Mouse (Mus musculus): ENCODE measurements at regions not wholly inside any gene's neighbourhood (a gene's known extent, or its start where the extent isn't known, plus 50 kb on each side); places are given as distances from the start of the nearest gene placed in this dataset.

DNA sequence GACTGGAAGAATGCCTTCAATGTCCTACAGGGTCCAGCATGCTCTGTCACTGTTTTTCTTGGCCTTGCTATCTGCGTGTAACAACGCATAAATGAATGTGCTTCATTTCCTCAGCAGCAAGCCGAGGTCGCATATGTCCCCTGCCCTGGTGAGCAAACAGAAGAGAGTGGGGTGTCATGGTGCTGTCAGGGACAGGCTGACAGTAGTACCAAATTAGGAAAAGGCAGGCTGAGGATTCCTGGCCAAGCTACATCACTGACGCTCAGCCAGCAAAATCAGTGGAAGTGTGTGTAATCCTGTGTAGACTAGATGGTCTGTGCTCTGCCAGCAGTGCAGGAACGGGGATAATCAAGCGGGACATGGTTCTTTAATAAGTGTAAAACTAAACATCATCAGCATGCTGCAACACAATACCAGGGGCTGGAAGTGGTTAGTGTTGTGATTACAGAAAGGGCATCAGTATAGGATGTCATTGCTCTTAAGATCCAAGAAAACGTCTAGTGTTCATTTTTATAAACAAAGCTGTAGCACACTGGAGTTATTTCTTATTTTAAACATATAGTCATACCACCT lies 77.6 kb upstream of the Bnc2 start:
- H3K36me3 ChIP-seq (ENCODE audit: control insufficient read depth, insufficient read depth): no peaks in the 10 kb centered on the region
- no peak for TF ChIP-seq CTCF (IDR thresholded peaks at IDR 0.05; ENCODE audit: low read depth)
- H3K4me2 ChIP-seq (replicated peaks; ENCODE audit: low read depth): no peak overlapping the region
- ATAC-seq: no peak
- H3K9me3 ChIP-seq (ENCODE audit: control insufficient read depth): no peaks in the 10 kb centered on the region
- no peaks in the 10 kb centered on the region for H3K27me3 ChIP-seq (replicated peaks; ENCODE audit: control insufficient read depth, insufficient read depth, low read length)
- 60% methylated on average over 8 of the region's 8 CpGs for WGBS
- no peaks in the 10 kb centered on the region for H3K4me1 ChIP-seq (replicated peaks; ENCODE audit: control insufficient read depth, insufficient read depth, low read length)
- H3K9ac ChIP-seq (ENCODE audit: low read depth, low read length): no peak overlapping the region
- H3K4me3 ChIP-seq (ENCODE audit: low read depth, low read length): no peak overlapping the region
- H3K27ac ChIP-seq (ENCODE audit: low read depth, low read length): no peak overlapping the region

DNA sequence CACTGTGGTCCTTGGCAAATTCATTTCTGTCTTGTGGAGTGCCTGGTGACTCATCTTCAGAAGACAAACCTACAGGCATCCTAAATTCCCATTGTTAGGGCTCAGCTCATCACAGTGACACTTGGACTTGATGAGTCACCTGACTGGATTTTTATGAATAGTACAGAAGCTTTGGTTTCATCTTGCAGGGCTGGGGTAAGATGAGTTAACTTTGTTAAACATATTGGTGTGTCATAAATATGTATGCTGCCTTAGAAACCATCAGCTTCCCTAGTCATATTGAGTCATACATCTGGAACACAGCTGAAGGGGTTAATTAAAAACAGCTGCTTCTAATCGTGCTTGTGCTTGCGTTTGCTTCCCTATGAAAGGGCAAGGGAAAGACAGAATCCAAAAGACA lies 66.2 kb upstream of the Bnc2 start:
- Histone ChIP-seq H3K4me3 (ENCODE audit: low read depth, low read length) (no peak overlapping the region), H3K36me3 (ENCODE audit: control insufficient read depth, insufficient read depth) (no peaks in the 10 kb centered on the region), H3K9ac (ENCODE audit: low read depth, low read length) (no peak overlapping the region), H3K4me1 (replicated peaks; ENCODE audit: control insufficient read depth, insufficient read depth, low read length) (no peaks in the 10 kb centered on the region), H3K27ac (ENCODE audit: low read depth, low read length) (no peak overlapping the region), H3K27me3 (replicated peaks; ENCODE audit: control insufficient read depth, insufficient read depth, low read length) (no peaks in the 10 kb centered on the region), H3K4me2 (replicated peaks; ENCODE audit: low read depth) (no peak overlapping the region), H3K9me3 (ENCODE audit: control insufficient read depth) (no peaks in the 10 kb centered on the region)
- no peak for ATAC-seq
- TF ChIP-seq CTCF (IDR thresholded peaks at IDR 0.05; ENCODE audit: low read depth): no peak
- 41% methylated on average over 2 of the region's 2 CpGs for WGBS

DNA sequence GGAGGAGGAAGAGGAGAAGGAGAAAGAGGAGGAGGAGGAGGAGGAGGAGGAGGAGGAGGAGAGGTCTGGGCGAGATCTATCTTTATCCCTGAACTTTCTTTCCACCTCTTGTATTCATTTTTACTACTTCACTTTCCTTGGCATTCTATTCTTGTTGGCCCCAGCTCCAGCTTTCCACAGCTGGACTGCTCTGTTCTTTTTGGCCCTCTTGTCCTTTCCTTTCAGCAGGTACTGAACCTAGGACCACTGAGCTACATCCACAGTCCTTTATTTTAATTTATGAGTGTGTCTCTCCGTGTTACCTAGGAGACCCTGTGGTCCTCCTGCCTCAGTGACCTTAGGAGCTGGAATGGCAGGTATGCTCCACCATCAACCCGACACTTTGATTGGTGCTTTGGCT lies 65.7 kb upstream of the Bnc2 start:
- 81% methylated on average over 2 of the region's 3 CpGs for WGBS
- no peak for ATAC-seq

More for the DNA sequence above, 65.7 kb upstream of the Bnc2 start:
- Histone ChIP-seq H3K36me3 (ENCODE audit: control insufficient read depth, insufficient read depth) (no peaks in the 10 kb centered on the region), H3K4me1 (replicated peaks; ENCODE audit: control insufficient read depth, insufficient read depth, low read length) (no peaks in the 10 kb centered on the region), H3K4me2 (replicated peaks; ENCODE audit: low read depth) (no peak overlapping the region), H3K9me3 (ENCODE audit: control insufficient read depth) (no peaks in the 10 kb centered on the region), H3K9ac (ENCODE audit: low read depth, low read length) (no peak overlapping the region), H3K27me3 (replicated peaks; ENCODE audit: control insufficient read depth, insufficient read depth, low read length) (no peaks in the 10 kb centered on the region), H3K4me3 (ENCODE audit: low read depth, low read length) (no peak overlapping the region), H3K27ac (ENCODE audit: low read depth, low read length) (no peak overlapping the region)
- no peak for TF ChIP-seq CTCF (IDR thresholded peaks at IDR 0.05; ENCODE audit: low read depth)
